Mouse (Mus musculus) adrenal gland, postnatal 25 days (tissue): ENCODE measurements at regions not wholly inside any gene's neighbourhood (a gene's known extent, or its start where the extent isn't known, plus 50 kb on each side); places are given as distances from the start of the nearest gene placed in this dataset.
"Not testable (repeated sequence)": the region's sequence is repeated elsewhere in the genome, so short reads cannot be mapped to it uniquely, and the experiment has no call there.

Experiments used
- DNase-seq: peaks from one replicate; pipeline ENCODE4 v3.0.0; 2021; ENCODE audit warnings: mixed read lengths

DNA sequence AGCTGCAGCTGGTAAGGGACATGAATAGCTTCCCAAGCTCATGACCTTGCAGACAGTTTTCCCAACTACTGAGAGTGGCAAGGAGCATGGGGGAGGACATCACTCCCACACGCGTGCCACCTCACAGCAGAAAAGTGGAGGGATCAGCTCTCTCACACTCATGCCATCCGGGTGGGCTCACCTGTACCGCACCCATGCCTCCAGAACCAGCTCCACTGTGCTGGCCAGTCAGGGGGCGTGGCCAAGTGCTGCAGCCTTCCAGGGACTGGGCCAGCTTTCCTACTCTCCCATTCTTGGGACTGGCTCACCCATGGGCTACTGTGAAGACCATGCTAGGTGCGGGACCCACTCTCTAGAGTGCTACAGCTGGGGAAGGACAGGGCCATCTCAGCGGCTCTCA lies 88.4 kb upstream of the Klf13 start:
- DNase-seq = no peak

- DNase-seq = no peak
Measured at GRCm38 (mm10) chr7:64025155-64025554, 86.4 kb upstream of the Klf13 start.

- DNase-seq = no peak
Measured at GRCm38 (mm10) chr7:64024253-64024652, 85.5 kb upstream of the Klf13 start.

DNA sequence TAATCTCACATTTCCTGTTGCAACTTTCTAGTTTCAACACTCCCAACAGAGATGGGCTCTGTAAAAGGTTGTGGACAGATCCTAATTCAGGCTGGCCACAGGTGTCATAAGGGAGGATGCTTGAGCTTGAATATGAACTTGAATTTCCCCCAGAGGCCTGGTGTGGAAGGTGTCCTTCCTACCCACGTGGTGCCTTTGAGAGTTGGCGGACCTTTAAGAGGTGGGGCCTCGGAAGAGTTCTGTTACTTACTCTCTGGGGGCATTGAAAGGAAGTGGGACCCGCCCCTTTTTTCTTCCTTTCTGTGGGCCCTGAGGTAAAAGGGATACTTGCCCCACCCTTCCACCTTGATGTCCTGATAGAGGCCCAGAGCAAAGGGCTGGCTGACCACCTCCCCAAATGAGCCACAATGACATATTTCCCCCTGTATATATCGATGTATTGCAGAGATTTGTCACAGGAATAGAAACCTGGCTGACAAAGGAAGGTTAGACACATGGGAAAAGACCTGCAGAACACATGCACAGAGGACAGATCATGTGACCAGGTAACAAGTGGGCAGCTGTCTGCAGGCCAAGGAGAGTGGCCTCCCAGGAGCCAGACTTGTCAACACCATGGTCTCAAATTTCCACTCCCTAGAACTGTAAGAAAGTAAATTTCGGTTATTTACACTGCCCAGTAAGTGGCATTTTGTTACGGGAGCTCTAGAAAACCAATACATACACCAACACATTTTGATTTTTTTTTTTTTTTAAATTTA lies 84.2 kb upstream of the Klf13 start:
- DNase-seq = no peak

DNA sequence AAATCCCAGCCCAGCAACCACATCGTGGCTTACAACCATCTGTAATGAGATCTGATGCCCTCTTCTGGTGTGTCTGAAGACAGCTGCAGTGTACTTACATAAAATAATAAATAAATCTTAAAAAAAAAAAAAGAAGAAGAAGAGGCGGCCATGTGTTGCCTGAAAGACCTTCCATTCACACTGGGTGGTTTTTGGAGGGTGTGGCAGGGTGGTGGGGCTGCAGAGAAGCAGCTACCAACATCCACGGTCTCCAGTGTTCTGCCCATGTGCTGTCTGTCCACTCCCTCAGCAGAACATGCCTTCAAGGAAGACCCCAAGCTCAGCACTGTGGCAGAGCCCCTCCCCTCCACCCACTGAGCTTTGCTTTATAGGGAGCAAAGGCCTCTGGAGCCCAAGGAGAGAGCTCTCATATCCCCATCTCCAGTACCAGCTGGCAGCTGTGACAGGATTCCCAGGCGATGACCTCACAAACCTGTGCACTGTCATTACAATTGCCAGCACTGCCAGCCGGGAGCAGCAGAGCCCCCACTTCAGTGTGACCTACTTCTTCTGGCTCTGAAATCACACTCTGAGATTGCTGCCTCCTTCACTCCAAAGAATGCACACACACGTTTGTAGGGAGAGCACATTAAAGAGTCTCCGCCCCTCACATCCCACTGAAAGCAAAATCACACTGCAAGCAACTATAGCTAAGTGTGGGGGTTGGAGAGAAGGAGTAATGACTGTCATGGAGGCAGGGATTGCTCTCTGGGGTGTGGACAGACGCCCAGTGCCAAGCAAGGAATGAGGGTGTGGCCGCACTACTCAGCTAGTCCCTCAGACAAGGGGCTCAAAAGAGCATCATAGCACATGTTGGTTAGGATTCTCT lies 82.8 kb upstream of the Klf13 start:
- peak; percentile 50 for DNase-seq

DNA sequence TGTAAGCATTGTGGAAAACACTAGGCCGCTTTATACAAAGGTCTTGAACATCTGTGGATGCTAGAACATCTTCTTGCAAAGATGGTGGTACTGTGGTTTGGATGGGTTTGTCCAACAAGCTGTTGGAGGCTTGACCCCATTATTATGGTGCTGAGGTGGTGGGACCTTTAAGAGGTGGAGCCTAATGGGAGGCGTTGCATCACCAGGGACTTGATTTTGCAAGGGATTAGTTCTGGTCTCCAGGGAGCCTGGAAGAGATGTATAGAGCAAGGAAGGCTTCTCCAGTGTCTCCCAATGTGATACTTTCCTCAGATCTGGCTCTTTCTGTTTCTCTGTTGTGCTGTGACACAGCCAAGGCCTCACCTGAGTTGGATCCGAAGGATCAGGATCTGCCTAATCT lies 79.4 kb upstream of the Klf13 start:
- no peak for DNase-seq

DNA sequence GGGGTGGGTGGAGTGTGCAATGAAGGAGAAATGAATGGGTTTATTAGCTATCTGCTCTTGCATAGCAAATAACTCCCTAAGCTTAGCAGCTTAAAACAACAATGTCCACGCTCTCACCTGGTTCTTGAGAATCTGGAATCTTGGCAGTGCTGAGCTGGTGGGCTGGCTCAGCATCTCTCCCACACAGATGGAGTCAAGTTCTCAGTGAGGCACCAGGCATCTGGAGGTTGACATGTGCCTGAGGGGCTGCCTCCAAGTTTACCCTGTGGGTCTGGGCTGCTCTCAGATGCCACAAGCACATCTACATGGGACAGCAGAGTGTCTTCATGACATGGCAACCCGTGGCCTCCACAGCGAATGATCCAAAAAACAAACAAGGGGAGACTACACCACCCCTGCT lies 78.2 kb upstream of the Klf13 start:
- DNase-seq = no peak

DNA sequence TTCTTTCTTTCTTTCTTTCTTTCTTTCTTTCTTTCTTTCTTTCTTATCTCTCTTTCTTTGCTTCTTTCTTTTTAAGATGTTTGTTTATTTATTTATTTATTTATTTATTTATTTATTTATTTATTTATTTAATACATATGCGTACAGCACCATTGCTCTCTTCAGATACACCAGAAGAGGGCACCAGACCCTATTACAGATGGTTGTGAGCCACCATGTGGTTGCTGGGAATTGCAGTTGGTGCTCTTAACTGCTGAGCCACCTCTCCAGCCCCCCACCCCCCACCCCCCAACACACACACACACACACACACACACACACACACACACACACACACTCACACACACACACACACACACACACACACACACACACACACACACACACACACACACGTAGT lies 76.4 kb upstream of the Klf13 start:
- DNase-seq = not testable (repeated sequence)

- DNase-seq = no peak
Measured at GRCm38 (mm10) chr7:64014227-64014626, 75.5 kb upstream of the Klf13 start.

- DNase-seq = no peak
Measured at GRCm38 (mm10) chr7:64013023-64013547, 74.4 kb upstream of the Klf13 start.

- DNase-seq = no peak
Measured at GRCm38 (mm10) chr7:64012268-64012601, 73.5 kb upstream of the Klf13 start.

DNA sequence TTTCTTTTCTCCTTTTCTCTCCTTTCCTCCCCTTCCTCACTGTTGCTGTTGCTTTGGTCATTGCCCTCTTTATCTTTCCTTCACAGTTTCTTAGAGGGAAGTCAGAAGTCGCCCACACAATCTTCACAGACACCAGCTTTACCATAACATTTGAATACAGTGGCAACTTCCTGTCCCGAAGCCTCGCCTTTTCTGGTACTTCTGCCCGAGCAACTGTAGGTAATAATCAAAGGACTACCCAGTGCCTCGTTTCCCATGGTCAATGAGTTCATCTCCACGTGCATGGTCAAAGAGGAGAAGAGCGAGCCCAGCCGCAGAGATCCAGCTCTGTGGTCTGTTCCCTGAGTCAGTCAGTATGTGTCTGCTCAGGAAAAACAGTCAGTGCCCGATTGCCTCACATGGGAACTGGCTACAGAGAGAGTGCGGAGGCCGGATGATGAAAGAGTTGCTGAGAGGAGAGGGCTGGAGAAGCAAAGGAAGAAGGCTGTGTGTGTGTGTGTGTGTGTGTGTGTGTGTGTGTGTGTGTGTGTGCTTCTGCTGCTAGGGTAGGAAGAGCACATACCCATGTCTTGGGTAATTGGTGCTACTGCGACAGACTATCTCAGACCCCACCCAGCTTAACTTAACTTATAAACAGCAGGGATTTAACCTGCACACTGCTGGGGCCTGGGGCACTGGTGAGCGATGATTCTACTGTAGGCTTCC lies 73.0 kb upstream of the Klf13 start:
- peak; percentile 23 for DNase-seq

DNA sequence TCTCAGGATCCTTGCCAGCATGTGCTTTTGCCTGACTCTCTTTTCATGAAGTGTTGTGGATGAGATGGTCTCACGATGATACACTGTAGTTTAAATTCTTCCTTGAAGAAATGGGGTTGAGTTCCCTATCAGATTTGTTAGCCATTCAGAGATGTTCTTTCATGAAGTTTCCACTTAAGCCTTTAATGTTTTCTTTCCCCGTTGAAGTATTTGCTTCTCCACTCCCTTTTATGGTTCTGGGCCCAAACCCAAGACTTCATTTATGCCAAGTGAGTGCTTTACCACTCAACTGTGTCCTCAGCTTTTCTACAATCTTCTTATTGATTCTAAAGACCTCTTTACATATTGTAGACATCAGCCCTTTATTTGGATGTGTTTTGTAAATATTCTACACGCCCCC lies 71.9 kb upstream of the Klf13 start:
- DNase-seq = no peak

GRCm38 (mm10) chr7:64007766-64008165 lies 69.1 kb upstream of the Klf13 start:
- DNase-seq = no peak

DNA sequence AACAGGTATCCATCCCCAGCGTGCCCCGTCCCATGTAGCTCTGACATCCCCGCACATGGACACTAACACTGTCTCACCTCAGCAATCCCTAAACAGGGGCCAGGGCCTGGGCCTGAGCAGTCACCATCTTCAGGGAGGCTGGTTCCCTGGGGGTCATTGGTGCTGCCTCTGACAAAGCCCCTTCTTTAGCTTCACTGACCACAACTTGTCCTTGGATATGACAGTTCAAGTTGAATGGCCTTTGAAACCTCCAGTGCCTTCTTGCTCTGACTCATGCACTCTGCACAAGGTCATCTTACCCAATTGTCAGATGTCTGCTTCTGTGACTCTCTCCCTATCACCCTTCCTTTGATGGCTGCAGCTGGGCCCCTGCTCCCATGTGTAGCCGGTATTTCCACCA lies 68.2 kb upstream of the Klf13 start:
- peak; percentile 30 for DNase-seq

DNA sequence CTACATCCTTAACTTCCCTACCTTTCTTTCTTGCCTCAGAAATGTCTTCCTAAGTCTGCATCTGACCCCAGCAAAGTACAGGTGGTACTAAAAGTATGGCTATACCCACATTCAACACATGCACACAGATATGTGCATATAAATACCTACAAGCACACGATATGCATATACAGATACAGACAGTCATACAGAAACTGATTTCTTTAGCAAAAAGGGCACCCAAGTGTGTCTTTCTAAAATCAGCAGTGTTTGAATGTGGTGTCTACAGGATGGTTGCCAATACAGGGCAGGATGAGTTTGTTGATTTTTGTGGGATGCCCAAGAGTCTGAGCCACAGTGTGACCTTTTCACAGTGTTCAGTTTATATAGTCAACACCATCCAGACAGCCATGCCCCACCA lies 67.0 kb upstream of the Klf13 start:
- DNase-seq = no peak

DNA sequence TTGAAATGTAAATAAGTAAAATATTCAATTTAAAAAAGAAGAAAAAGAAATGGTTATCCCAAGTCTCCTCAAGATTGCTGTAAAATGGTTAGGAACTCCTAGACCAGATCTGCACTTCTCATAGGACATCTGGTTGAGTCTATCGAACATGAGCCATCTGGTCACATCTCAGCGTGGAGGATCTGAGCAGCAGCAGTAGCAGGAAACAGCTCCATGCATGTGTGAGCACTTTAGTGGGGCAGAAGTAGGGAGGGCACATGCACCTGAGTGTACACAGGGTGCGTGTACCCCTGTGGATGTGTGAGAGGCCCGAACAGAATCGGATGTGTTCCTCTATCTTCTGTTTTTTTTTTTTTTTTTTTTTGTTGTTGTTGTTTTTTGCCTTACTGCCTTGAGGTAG lies 65.2 kb upstream of the Klf13 start:
- no peak for DNase-seq

- DNase-seq = no peak
Measured at GRCm38 (mm10) chr7:64001611-64002111, 62.9 kb upstream of the Klf13 start.

- DNase-seq = no peak
Measured at GRCm38 (mm10) chr7:63998995-63999960, 60.6 kb upstream of the Klf13 start.

GRCm38 (mm10) chr7:63997997-63998396 lies 59.3 kb upstream of the Klf13 start:
- no peak for DNase-seq

- no peak for DNase-seq
Measured at GRCm38 (mm10) chr7:63996581-63997098, 57.9 kb upstream of the Klf13 start.
